Mouse (Mus musculus) lung, adult 2 months (tissue): ENCODE data around the gene Gpr22.

Experiments used
- CTCF ChIP-seq: fragments of 200-500 bp; IDR thresholded peaks from 2 replicates; pipeline ENCODE4 v1.5.1; 2011; ENCODE audit warnings: mild to moderate bottlenecking, low read length, control low read depth; ENCODE audit not compliant: insufficient read depth
- POLR2A ChIP-seq: fragments of 200-500 bp; IDR thresholded peaks from 2 replicates; pipeline ENCODE4 v1.6.1; 2011; ENCODE audit warnings: low read depth, mild to moderate bottlenecking, control low read depth, low read length, borderline replicate concordance; ENCODE audit errors: extremely low read depth

DNA sequence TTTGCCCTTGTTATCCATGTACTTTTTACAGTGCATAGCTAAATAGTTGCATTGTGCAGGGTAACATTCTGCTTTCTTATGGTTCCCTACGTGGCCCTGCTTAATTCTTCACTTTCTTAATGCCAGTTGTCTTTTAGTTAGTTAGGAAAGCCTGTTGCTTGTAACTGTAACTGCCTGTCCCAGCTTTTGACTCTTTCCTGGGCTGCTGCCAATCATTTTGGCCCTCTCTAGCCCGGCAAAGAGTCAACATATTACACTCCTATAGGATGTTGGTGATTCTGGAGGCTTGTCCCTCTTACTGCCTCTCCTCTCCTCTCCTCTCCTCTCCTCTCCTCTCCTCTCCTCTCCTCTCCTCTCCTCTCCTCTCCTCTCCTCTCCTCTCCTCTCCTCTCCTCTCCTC, 7.6 kb downstream of the Gpr22 start:
- TF ChIP-seq CTCF = no peak
- no peak for TF ChIP-seq POLR2A
